Mouse (Mus musculus): ENCODE measurements around the gene Dennd6b. TPM values are rescaled to one million over a fixed set of nuclear protein-coding genes. Genes with fewer than 3 reads are reported as not detected.

Gene Dennd6b
- polyA plus RNA-seq, 1 experiment from 2014 or later: 40.1 TPM

- WGBS: 23% methylated on average over 22 of the region's 22 CpGs
Measured at GRCm38 (mm10) chr15:89209886-89210761, 13.8 kb upstream of the Dennd6b start.

GRCm38 (mm10) chr15:89207457-89207856 is 11.2 kb upstream of the Dennd6b start:
- no peak overlapping the region for H3K4me3 ChIP-seq
- H3K9me3 ChIP-seq: peaks cover 11% of the 10 kb centered on the region
- DNase-seq (ENCODE audit: low spot score): no peak
- WGBS: 88% methylated on average over 4 of the region's 4 CpGs
- peaks cover 16% of the 10 kb centered on the region for H3K4me1 ChIP-seq (replicated peaks)
- no peaks in the 10 kb centered on the region for H3K36me3 ChIP-seq
- H3K27ac ChIP-seq: no peak overlapping the region
- H3K27me3 ChIP-seq (ENCODE audit: insufficient read depth, poor library complexity, severe bottlenecking): no peaks in the 10 kb centered on the region

More at GRCm38 (mm10) chr15:89209886-89210761, 13.8 kb upstream of the Dennd6b start:
- Histone ChIP-seq H3K9me3 (no peaks in the 10 kb centered on the region), H3K27me3 (ENCODE audit: insufficient read depth, poor library complexity, severe bottlenecking) (no peaks in the 10 kb centered on the region), H3K27ac (peak overlapping the region; percentile 88), H3K4me1 (replicated peaks) (peaks cover 32% of the 10 kb centered on the region), H3K4me3 (peak overlapping the region; percentile 45), H3K36me3 (no peaks in the 10 kb centered on the region)
- DNase-seq (ENCODE audit: low spot score): peak; percentile 88

- no peak for DNase-seq (ENCODE audit: low spot score)
- H3K4me3 ChIP-seq: peak overlapping the region; percentile 95
- H3K4me1 ChIP-seq (replicated peaks): peaks cover 23% of the 10 kb centered on the region
- no peaks in the 10 kb centered on the region for H3K27me3 ChIP-seq (ENCODE audit: insufficient read depth, poor library complexity, severe bottlenecking)
- WGBS: 75% methylated on average over 15 of the region's 15 CpGs
- H3K9me3 ChIP-seq: peaks cover 3% of the 10 kb centered on the region
- peak overlapping the region; percentile 100 for H3K27ac ChIP-seq
- H3K36me3 ChIP-seq: peaks cover 15% of the 10 kb centered on the region
Measured at GRCm38 (mm10) chr15:89197056-89197455, 760 bp upstream of the Dennd6b start.

GRCm38 (mm10) chr15:89195690-89196312 is 495 bp downstream of the Dennd6b start:
- Histone ChIP-seq H3K36me3 (peaks cover 24% of the 10 kb centered on the region), H3K4me1 (replicated peaks) (peaks cover 23% of the 10 kb centered on the region), H3K9me3 (no peaks in the 10 kb centered on the region), H3K4me3 (peak overlapping the region; percentile 95), H3K27me3 (ENCODE audit: insufficient read depth, poor library complexity, severe bottlenecking) (no peaks in the 10 kb centered on the region), H3K27ac (peak overlapping the region; percentile 100)
- DNase-seq (ENCODE audit: low spot score): peak; percentile 88
- WGBS: under 1% methylated on average over 25 of the region's 25 CpGs

- peaks cover 23% of the 10 kb centered on the region for H3K4me1 ChIP-seq (replicated peaks)
- peak overlapping the region; percentile 100 for H3K27ac ChIP-seq
- H3K36me3 ChIP-seq: peaks cover 29% of the 10 kb centered on the region
- no peaks in the 10 kb centered on the region for H3K9me3 ChIP-seq
- 21% methylated on average over 6 of the region's 6 CpGs for WGBS
- H3K27me3 ChIP-seq (ENCODE audit: insufficient read depth, poor library complexity, severe bottlenecking): no peaks in the 10 kb centered on the region
- peak; percentile 63 for DNase-seq (ENCODE audit: low spot score)
- H3K4me3 ChIP-seq: peak overlapping the region; percentile 95
Measured at GRCm38 (mm10) chr15:89195261-89195681, 1.0 kb downstream of the Dennd6b start.

- no peak for DNase-seq (ENCODE audit: low spot score)
- 88% methylated on average over 5 of the region's 5 CpGs for WGBS
- peaks cover 46% of the 10 kb centered on the region for H3K4me1 ChIP-seq (replicated peaks)
- H3K36me3 ChIP-seq: peaks cover 57% of the 10 kb centered on the region
- no peak overlapping the region for H3K4me3 ChIP-seq
- H3K9me3 ChIP-seq: no peaks in the 10 kb centered on the region
- no peaks in the 10 kb centered on the region for H3K27me3 ChIP-seq (ENCODE audit: insufficient read depth, poor library complexity, severe bottlenecking)
- H3K27ac ChIP-seq: no peak overlapping the region
Measured at GRCm38 (mm10) chr15:89184937-89185227, 11.4 kb downstream of the Dennd6b start.

- H3K27ac ChIP-seq: peak overlapping the region; percentile 71; the same call in 1 of the 2 replicates
- H3K9me3 ChIP-seq: no peaks in the 10 kb centered on the region
- peaks cover 51% of the 10 kb centered on the region for H3K4me1 ChIP-seq (replicated peaks)
- H3K27me3 ChIP-seq (ENCODE audit: insufficient read depth, poor library complexity, severe bottlenecking): no peaks in the 10 kb centered on the region
- WGBS: 49% methylated on average over 5 of the region's 5 CpGs
- no peak for DNase-seq (ENCODE audit: low spot score)
- peaks cover 51% of the 10 kb centered on the region for H3K36me3 ChIP-seq
- no peak overlapping the region for H3K4me3 ChIP-seq
Measured at GRCm38 (mm10) chr15:89184141-89184936, 12.0 kb downstream of the Dennd6b start.

GRCm38 (mm10) chr15:89182842-89183241 is 13.5 kb downstream of the Dennd6b start:
- Histone ChIP-seq H3K9me3 (no peaks in the 10 kb centered on the region), H3K27ac (peak overlapping the region; percentile 99), H3K4me1 (replicated peaks) (peaks cover 66% of the 10 kb centered on the region), H3K4me3 (no peak overlapping the region), H3K36me3 (peaks cover 36% of the 10 kb centered on the region), H3K27me3 (ENCODE audit: insufficient read depth, poor library complexity, severe bottlenecking) (no peaks in the 10 kb centered on the region)
- WGBS: 77% methylated on average over 5 of the region's 5 CpGs
- no peak for DNase-seq (ENCODE audit: low spot score)

GRCm38 (mm10) chr15:89182328-89182741 is 14.0 kb downstream of the Dennd6b start:
- Histone ChIP-seq H3K27me3 (ENCODE audit: insufficient read depth, poor library complexity, severe bottlenecking) (no peaks in the 10 kb centered on the region), H3K9me3 (no peaks in the 10 kb centered on the region), H3K27ac (peak overlapping the region; percentile 99), H3K4me1 (replicated peaks) (peaks cover 71% of the 10 kb centered on the region), H3K36me3 (peaks cover 31% of the 10 kb centered on the region), H3K4me3 (peak overlapping the region; percentile 11; the same call in 1 of the 2 replicates)
- peak; percentile 36 for DNase-seq (ENCODE audit: low spot score)
- 52% methylated on average over 6 of the region's 6 CpGs for WGBS

GRCm38 (mm10) chr15:89181561-89182270 is 14.6 kb downstream of the Dennd6b start:
- H3K4me1 ChIP-seq (replicated peaks): peaks cover 77% of the 10 kb centered on the region
- peak overlapping the region; percentile 87 for H3K4me3 ChIP-seq
- H3K9me3 ChIP-seq: no peaks in the 10 kb centered on the region
- DNase-seq (ENCODE audit: low spot score): no peak
- peaks cover 25% of the 10 kb centered on the region for H3K36me3 ChIP-seq
- WGBS: 78% methylated on average over 10 of the region's 10 CpGs
- H3K27me3 ChIP-seq (ENCODE audit: insufficient read depth, poor library complexity, severe bottlenecking): no peaks in the 10 kb centered on the region
- H3K27ac ChIP-seq: peak overlapping the region; percentile 99

- DNase-seq (ENCODE audit: low spot score): peak; percentile 90
- Histone ChIP-seq H3K27me3 (ENCODE audit: insufficient read depth, poor library complexity, severe bottlenecking) (no peaks in the 10 kb centered on the region), H3K27ac (peak within 1 kb of the TSS; percentile 99), H3K4me3 (peak within 1 kb of the TSS; percentile 87), H3K9me3 (no peaks in the 10 kb centered on the region), H3K4me1 (replicated peaks) (peaks cover 87% of the 10 kb centered on the region), H3K36me3 (peaks cover 21% of the 10 kb centered on the region)
- WGBS: under 1% methylated on average over 72 of the region's 72 CpGs
Measured at GRCm38 (mm10) chr15:89180571-89181229, 15.6 kb downstream of the Dennd6b start, which contains the start of gene Plxnb2. Gene Plxnb2 (minus strand): TSS chr15:89180788.
